Mouse (Mus musculus) gastrocnemius, postnatal 10 days (tissue): ENCODE measurements around the gene Slc25a3. TPM values are rescaled to one million over a fixed set of nuclear protein-coding genes. Genes with fewer than 3 reads are reported as not detected.

Source experiments
- DNase-seq: peaks from one replicate; pipeline ENCODE4 v3.0.0; 2021; ENCODE audit warnings: mixed read lengths
- total RNA-seq, 2 experiments: library from RNA; stranded (reverse); gene quantifications; 2 replicates each; pipeline ENCODE4 v1.2.3; 2021

Slc25a3 gene
- total RNA-seq, 2 experiments from 2014 or later, result 776 to 917 TPM

DNA sequence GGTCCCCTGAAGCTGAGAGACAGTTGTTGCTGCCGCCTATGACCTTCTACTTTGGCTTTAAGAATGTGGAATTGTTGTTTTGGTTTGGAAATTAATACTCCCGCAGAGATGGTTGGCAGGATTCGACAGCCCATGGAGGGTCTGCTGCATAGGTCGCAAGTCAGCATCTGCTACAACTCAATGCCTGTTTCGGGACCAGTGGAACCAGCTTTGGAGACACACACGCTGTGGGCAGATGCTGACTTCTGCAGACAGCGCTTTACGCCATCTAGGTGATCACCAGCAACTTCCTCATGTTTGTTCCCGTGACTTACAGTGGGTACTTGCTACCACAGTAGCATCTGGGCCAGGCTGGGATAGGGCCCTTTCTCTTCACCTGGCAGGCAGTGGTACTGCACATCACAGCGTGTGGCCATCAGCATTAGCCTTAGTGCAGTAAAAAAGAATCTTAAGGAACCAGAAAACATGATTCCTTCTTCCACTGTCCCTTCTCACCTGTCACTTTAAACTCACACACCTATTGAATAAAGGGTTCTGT lies 18.9 kb upstream of the Slc25a3 start:
- DNase-seq, result no peak

DNA sequence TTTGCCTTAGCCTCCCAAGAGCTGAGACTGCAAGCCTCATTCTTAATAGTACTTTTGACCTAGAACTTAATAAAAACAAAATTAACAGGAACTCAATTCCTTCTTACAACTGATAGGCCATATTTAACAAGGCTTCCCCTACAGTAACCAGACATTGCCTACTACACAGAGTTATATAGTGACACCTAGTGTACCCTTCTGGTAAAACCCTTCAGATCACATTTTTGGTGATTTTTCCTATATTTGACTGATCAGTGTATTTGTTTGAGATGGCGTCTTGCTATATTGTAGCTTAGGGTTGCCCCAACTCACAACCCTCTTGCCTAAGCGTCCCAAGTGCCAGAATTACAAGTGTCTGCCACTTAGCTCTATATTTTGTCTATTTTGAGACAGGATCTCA lies 17.7 kb upstream of the Slc25a3 start:
- DNase-seq, result no peak

DNA sequence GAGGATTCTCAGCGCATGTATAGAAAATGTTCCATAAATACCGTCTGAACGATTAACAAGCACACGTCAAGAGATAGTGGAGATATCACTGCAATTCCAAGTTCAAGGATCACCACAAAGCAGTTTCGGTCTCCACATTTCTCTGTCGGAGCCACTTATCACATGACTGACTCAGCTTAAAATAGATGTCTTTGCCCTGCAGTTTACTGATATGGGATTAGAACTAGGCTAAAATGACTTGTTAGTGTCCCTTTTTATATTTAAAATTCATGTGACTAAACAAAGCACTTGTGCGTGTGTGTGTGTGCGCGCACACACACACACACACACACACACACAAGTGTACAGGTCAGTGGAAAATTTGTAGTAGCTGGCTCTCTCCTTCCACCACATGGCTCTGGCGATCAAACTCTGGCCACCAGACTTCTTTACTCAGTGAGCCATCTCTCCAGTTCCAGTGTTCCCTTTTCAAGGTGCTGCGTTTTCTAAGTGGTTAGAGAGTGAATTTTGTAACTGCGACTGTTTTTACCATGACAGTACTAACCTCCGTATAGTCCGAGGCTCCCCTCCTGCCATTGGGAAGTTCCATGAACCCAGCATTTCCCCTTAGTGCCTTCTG lies 15.4 kb upstream of the Slc25a3 start:
- no peak for DNase-seq

DNA sequence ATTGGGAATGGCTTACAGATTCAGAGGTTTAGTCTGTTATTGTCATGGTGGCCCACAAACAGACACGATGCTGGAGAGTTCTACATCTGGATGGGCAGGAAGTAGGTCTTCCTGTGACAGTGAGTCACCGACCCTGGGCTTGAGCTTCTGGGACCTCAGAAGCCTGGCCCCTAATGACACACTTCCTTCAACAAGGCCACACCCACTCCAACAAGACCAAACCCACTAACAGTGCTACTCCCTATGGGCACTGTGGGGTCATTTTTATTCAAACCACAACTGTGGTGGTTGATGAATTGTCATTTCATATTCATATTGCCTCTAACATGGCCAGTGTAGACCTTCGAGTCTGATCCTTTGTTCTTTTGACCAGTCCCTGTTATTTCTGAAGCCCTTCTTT lies 14.5 kb upstream of the Slc25a3 start:
- DNase-seq, result no peak

DNA sequence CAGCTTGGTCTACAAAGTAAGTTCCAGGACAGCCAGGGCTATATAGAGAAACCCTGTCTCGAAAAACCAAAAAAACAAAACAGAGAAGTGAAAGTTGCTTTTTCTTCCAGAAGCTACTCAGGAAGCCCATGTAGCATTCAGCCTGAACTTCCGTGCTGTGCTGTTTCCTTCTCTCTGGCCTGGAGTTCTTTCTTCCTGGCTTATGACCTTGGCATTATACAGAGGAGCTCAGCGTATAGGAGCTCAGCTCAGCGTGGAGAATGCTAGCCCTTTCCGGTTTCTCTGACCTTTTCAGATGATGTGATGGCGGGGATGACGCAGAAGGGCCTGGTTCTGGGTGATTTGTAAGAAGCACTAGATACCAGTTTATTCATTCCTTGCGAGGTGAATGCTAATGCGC lies 13.5 kb upstream of the Slc25a3 start:
- DNase-seq, result no peak

DNA sequence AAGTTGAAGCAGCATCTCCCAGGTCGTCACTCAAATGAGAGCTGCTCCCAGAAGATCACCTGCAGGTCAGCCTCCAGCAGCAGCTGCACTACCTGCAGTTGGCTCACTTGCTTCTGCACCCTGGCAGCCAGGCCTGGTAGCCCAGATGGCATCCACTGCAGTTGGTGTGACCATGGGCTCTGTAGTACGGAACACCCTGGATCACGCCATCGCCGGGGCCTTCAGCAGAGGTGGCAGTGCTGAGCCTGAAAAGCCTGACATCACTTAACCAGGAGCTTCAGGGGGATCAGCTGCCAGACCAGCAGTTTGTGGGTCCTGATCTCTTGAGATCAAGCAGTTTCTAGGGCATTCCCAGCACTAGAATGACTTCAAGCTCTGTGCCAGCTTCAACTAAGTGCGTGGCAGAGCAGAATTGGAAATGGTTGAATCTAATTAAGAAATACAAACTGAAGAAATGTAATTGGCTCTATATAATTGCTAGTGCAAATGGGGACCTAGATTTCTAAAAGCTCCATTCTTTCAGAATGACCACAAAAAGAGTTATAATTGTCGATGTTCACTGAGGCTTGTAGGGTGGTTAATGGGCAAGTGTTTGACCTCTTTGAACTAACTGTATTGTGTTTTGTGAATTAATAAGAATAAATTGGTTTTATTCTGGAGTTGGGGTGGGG lies 11.6 kb upstream of the Slc25a3 start:
- no peak for DNase-seq

DNA sequence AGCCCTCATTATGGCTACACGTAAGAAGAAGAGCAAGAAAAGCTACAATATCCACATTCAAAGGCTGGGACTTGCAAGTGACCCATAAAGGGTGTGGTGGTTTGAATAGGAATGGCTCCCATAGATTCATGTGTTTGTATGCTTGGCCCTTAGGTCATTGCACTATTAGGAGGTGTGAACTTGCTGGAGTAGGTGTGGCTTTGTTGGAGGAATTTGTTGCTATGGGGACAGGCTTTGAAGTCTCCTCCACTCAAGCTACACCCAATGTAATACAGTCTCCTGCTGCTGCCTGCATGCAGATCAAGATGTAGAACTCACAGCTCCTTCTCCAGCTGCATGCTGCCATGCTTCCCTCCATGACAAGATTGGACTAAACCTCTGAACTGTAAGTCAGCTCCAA lies 7.7 kb upstream of the Slc25a3 start:
- DNase-seq, result no peak

DNA sequence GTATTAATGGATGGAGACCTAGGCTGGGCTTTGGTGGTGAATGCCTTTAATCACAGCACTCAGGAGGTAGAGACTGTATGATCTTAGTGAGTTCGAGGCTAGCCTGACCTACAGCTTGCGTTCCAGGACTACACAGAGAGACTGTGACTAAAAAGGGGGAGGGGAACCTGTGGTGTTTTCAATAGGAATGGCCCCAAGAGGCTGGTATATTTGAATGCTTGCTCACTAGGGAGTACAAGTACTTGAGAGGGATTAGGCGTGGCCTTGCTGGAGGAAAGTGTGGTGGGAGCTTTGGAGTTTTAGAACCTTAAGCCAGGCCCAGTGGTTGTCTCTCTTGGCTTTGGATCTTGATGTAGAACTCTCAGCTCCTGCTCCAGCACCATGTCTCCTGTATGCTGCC lies 6.9 kb upstream of the Slc25a3 start:
- no peak for DNase-seq

DNA sequence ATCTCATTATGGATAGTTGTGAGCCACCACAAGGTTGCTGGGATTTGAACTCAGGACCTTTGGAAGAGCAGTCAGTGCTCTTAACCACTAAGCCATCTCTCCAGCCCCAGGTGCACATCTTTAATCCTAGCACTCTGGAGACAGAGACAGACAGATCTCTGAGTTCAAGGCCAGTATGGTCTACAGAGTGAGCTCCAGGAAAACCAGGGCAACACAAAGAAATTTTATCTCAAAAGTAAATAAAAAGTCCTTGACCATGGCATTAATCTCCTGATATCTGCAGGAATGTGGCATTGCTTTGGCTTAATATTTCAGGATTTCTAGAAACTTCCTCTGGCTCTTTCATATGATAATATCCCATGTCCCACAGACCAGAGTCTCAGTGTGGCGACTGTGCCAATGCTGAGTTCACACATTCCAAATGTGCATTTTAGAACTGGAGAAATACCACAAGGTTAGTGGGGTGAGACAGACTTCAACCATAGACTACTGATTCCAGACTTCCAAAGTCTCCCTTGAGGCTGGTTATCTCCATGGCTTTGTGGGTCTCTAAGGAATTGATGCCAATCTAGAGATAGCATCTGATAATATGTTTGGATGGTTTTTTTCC lies 4.8 kb upstream of the Slc25a3 start:
- DNase-seq, result no peak

DNA sequence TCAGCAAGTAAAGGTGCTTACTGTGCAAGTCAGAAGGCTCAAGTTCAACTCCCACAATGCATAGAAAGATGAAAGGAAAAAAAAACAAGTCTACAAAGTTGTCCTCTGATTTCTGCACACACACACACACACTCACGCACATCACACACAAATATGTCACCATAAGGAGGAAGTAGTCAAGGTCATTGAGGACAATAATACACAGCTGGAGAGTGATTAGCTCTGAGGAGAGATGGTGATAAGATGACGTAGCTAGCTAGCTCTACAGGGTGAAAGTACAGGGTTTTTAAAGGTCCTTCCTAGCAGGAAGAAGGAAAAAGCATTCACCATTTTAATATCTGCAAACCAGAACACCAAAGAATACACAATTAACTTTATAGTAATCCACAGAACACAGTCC lies 3.5 kb upstream of the Slc25a3 start:
- no peak for DNase-seq

DNA sequence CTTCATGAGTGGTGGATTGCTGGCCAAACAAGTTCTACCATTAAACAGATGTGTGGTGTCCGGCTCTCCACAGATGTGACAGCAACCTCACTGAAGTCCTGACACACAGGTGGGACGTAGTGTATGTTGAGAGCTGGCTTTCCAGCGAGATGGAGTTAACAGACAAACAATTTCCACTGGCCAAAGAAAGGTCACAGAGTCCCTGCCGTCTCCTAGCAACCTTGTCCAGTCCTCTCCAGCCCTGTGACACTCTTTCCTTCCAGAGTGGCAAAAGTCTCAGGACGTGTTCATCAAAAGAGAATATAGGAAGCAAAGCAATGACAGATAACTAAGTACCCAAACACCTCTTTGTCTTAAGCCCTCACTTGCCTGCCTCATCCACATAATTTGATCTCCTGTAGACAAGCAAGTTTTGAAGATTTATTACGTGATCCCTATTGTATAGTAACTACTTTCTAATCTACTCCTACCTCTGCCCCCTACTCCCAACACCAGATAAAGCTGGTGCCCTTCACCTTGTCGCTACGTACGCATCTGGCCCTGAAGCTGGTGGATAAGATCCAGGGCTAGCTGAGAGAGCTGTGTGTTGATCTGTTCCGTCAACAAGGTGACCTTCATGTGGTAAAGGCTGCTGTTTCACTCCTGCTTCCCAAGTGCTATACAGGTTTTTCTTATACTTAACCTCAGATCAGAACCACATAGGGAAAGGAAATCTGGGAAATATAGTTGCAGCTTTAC lies 2.9 kb upstream of the Slc25a3 start:
- DNase-seq, result no peak

DNA sequence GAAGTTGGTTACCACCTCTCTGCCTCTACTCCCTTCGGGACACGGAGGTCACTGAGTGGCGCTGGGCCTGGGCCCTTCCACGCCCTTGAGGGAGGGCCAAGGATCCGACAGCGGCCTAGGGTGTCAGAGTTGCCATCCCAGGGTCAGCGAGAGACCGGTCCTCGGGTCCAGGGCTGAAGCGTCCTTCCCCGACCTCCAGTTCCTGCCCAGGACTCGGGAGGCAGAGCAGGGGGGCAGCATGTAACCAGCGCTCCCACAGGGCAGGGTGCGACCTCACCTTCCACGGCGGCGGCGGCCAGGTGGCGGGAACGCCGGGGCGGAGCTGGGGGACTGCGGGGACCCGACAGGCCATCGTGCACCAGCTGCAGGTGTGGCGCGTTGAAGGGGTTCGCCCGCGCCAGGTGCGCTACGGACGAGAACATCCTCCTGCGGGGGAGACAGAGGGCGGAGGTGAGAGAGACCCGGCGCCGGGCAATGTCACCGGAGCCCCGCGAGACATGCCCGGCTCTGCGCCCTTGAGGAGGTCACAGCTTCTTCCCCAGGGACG lies 505 bp downstream of the Slc25a3 start:
- DNase-seq, result peak; percentile 58

DNA sequence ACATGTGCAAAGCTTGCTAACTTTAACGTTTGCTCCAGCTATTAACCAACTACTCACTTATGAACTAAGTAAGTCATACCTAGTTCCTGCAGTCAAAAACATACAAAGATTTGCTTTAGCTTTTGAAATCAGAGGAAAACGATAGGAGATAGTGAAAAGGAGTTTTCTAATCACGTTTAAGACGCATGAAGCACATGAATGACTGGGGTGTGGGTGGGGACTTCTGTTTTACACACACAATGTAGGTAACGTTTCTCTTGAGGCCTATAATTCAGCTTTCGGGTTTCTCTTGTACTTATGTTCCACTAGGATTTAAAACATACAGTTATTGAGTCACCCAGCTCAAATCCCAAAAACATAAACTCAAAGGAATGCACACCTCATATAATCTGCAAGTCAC lies 1.2 kb downstream of the Slc25a3 start:
- no peak for DNase-seq

DNA sequence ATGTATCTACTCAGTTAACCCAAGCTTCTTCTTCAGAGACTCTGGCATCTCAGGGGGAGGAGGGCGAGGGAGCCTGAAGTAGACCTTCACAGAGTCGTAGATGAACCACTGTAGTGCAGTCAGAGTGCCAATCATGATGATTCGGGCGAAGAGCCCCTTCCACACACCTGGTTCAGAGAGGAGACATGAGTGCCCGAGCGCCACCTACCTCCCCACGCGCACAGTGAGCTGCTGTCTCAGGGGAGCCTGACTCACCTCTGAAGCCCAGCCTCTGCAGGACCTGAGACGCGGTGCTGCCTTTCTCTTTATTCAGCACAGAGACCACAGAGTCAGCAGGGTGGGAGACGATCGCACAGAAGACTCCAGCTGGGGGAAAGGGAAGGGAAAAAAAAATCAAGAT lies 6.9 kb downstream of the Slc25a3 start:
- no peak for DNase-seq

DNA sequence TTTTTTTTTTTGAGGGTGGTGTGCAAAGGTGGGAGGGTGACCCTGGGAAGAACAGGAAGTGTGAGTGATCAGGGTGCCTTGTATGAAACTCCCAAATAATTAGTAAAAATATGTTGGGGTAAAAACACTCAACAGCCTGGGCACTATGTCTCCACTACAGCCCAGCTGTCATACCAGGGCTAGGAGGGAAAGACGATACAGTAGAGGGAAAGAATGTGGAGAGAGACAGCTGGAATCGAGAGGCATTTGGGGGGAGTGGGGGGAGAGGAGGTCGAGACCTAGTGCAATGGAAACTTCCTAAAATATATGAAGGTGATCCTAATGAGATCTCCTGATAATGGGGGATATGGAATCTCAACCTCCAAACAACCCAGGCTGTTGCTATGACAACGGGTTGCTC lies 14.0 kb downstream of the Slc25a3 start:
- DNase-seq, result no peak

DNA sequence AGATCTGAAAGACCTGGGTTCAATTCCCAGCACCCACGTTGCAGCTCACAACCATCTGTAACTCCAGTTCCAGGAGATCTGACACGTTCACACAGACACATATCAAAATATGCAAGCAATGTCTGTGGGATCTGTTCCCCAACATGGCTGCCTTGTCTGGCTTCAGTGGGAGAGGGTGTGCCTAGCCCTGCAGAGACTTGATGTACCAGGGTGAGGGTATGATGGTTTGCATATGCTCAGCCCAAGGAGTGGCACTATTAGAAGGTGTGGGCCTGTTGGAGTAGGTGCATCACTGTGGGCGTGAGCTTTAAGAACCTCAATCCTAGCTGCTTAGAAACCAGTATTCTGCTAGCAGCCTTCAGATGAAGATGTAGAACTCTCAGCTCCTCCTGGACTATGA lies 17.9 kb downstream of the Slc25a3 start:
- DNase-seq, result no peak

DNA sequence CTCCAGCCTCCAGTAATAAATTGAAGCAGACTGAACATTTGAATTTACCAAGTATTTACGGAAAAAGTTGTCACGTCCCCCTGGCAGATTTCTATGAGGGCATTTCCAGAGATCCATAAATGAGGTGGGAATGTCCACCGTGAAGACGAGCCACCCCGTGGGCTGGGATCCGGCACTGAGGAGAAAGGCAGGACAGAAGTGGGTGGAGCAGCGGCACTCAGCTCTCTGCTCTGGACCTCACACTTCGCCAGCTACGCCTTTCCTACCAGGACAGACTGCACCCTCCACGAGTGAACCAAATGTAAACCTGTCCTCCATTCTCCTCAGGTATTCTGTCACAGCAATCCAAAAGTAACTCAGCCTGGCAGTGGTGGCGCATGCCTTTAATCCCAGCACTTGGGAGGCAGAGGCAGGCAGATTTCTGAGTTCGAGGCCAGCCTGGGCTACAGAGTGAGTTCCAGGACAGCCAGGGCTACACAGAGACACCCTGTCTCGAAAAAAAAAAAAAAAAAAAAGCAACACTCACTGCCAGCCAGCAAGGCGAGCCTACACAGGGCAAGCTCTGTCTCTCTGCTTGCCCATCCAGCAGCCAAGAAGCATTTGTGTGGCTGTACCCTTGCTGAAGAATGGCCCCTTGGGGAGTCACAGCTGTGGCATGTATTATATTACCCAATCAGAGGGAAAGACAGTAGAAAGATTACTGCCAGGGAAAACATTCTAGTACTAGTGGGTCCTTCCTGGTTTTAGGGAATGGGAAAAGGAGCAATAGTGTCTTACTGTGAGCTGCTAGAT lies 20.9 kb downstream of the Slc25a3 start:
- DNase-seq, result no peak

DNA sequence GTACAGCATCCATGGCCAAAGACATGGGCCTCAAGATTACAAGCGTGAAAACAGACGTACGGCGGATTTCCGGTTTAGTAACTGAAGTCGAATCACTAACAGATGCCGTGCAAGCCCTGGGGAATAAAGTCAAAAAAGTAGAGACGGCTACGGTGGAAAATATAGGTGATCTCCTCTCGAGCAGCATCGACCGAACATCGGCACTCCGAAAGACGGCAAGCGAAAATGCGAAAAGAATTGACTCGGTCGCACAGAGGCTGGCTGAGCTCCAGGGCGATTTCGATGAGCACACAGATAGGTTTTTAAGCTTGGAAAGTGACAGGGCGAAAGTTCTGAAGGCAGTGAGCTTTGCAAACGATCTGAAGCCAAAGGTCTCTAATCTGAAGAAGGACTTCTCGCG lies 21.9 kb downstream of the Slc25a3 start:
- DNase-seq, result no peak

DNA sequence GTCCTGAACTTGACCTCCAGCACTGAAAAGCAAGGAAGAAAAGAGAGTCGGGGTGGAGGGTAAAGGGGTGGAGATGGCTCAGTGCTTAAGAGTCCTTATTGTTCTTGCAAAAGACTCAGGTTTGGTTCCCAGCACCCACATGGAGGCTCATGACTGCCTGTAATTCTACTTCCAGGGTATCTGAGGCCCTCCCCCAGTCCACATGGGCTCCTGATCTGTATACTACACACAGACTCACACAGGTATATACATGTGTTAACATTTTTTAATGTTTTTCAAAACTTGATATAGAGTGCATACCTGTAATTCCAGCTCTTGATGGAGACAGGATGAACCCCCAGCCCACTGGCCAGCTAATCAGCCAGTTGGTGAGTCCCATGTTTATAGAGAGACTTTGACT lies 23.8 kb downstream of the Slc25a3 start:
- no peak for DNase-seq

DNA sequence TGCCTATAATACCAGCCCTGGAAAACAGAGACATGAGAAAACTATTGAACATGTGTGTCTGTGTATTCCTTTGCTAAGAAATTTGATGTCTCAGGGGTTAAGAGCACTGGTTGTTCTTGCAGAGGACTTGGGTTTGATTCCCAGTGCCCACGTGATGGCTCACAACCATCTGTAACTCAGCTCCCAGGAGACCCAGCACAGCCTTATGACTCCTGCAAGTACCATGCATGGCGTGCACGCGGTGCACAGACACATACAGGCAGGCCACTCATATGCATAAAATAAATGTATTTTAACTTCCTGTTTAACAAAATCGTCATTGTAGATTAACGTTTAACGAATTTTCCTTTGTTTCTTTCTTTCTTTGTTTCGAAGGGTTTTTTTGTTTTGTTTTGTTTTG lies 25.8 kb downstream of the Slc25a3 start:
- DNase-seq, result no peak

DNA sequence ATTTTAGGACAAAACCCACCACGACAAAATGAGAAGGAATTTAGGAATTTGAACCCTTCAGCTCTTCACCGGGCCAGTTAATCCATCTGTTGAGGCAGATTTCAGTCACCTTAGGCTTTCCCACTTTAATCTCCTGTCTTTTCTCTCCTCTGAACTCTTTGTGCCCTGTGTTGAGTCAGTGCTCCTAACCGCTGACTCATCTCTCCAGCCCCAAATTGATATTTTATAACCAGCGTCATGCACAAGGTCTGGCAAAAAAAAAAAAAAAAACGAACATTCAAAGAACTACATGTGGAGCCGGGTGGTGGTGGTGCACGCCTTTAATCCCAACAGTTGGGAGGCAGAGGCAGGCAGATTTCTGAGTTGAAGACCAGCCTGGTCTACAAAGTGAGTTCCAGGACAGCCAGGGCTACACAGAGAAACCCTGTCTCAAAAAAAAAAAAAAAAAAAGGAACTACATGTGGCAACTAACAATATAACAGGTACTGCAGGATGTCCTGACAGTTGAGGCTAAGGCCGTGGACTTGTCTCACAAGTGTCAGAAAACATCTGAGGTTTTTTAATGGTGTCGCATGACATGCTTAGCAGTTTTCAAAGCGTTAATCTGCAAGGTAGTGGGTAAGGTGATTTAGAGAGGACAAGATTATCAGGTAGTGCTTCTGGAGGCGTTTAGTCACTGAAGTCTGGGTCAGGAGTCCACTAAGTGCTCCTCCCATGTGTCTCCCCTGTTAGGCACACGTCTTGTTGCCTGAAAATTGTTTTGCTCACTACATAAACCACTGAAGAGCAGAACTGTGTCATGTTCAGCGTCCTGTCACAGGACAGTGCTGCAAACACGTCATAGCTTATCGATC lies 29.4 kb downstream of the Slc25a3 start:
- no peak for DNase-seq
